Mouse (Mus musculus) erythroblast, adult 5-6 weeks (primary cell): ENCODE measurements around the gene Enpep. TPM values are rescaled to one million over a fixed set of nuclear protein-coding genes. Genes with fewer than 3 reads are reported as not detected.

Experiments used
- total RNA-seq, 2 experiments: library from RNA; stranded (forward) in 1 of 2; stranded (reverse) in 1 of 2; fragments of 150-400 nt in 1 of 2; fragments of 200-764, 138-1000 nt in 1 of 2; gene quantifications; 2 replicates each; pipeline versions ENCODE4 v1.2.3 to v1.2.4; 2015 to 2017; ENCODE audit warnings: low replicate concordance in 2 of 2

The Enpep gene
- total RNA-seq, 2 experiments from 2014 or later = not detected

Other genes with a start within 250 kb of the Enpep start
- gene Pitx2, start 132.8 kb downstream of the Enpep start, total RNA-seq (2015; ENCODE audit: low replicate concordance) = not detected in 2 replicates
- gene Pitx2, start 132.8 kb downstream of the Enpep start, total RNA-seq (2017; ENCODE audit: low replicate concordance) = not detected in 2 replicates
- 3.7 and 5.2 TPM in 2 replicates for gene Elovl6, start 199.6 kb upstream of the Enpep start, total RNA-seq (2015; ENCODE audit: low replicate concordance)
- 0.70 and 1.6 TPM in 2 replicates for gene Elovl6, start 199.6 kb upstream of the Enpep start, total RNA-seq (2017; ENCODE audit: low replicate concordance)